Mouse (Mus musculus): ENCODE measurements at regions not wholly inside any gene's neighbourhood (a gene's known extent, or its start where the extent isn't known, plus 50 kb on each side); places are given as distances from the start of the nearest gene placed in this dataset.

GRCm38 (mm10) chr16:3231566-3231965, 359.3 kb upstream of the Olfr161 start:
- H3K9me3 ChIP-seq (replicated peaks), result peaks cover 52% of the 10 kb centered on the region
- no peaks in the 10 kb centered on the region for H3K36me3 ChIP-seq
- 48% methylated on average over 3 of the region's 3 CpGs for WGBS (ENCODE audit: insufficient replicate concordance)
- no peaks in the 10 kb centered on the region for H3K27me3 ChIP-seq (replicated peaks)
- H3K4me3 ChIP-seq, result no peak overlapping the region
- no peak overlapping the region for H3K9ac ChIP-seq
- no peak overlapping the region for H3K4me2 ChIP-seq
- ATAC-seq, result peak; percentile 54
- no peak overlapping the region for H3K27ac ChIP-seq
- H3K4me1 ChIP-seq, result no peaks in the 10 kb centered on the region

GRCm38 (mm10) chr16:3232610-3233009, 358.2 kb upstream of the Olfr161 start:
- Histone ChIP-seq H3K9ac (no peak overlapping the region), H3K4me3 (no peak overlapping the region), H3K4me2 (no peak overlapping the region), H3K4me1 (no peaks in the 10 kb centered on the region), H3K27ac (no peak overlapping the region), H3K27me3 (replicated peaks) (no peaks in the 10 kb centered on the region), H3K36me3 (no peaks in the 10 kb centered on the region), H3K9me3 (replicated peaks) (peaks cover 57% of the 10 kb centered on the region)
- ATAC-seq, result peak; percentile 28; the same call in 1 of the 2 replicates
- 31% methylated on average over 2 of the region's 2 CpGs for WGBS (ENCODE audit: insufficient replicate concordance)

GRCm38 (mm10) chr16:3234063-3234462, 356.8 kb upstream of the Olfr161 start:
- H3K9ac ChIP-seq, result no peak overlapping the region
- ATAC-seq, result peak; percentile 39
- no peaks in the 10 kb centered on the region for H3K4me1 ChIP-seq
- H3K4me2 ChIP-seq, result no peak overlapping the region
- WGBS (ENCODE audit: insufficient replicate concordance), result 47% methylated on average over 2 of the region's 2 CpGs
- H3K4me3 ChIP-seq, result no peak overlapping the region
- no peaks in the 10 kb centered on the region for H3K36me3 ChIP-seq
- H3K27ac ChIP-seq, result no peak overlapping the region
- H3K27me3 ChIP-seq (replicated peaks), result no peaks in the 10 kb centered on the region
- peaks cover 68% of the 10 kb centered on the region for H3K9me3 ChIP-seq (replicated peaks)

GRCm38 (mm10) chr16:3240982-3241719, 349.7 kb upstream of the Olfr161 start:
- H3K27me3 ChIP-seq (replicated peaks), result no peaks in the 10 kb centered on the region
- H3K4me3 ChIP-seq, result no peak overlapping the region
- H3K4me1 ChIP-seq, result no peaks in the 10 kb centered on the region
- 52% methylated on average over 5 of the region's 5 CpGs for WGBS (ENCODE audit: insufficient replicate concordance)
- H3K27ac ChIP-seq, result no peak overlapping the region
- H3K36me3 ChIP-seq, result no peaks in the 10 kb centered on the region
- H3K9me3 ChIP-seq (replicated peaks), result peaks cover 50% of the 10 kb centered on the region
- H3K4me2 ChIP-seq, result no peak overlapping the region
- H3K9ac ChIP-seq, result no peak overlapping the region
- ATAC-seq, result peak; percentile 13; the same call in 1 of the 2 replicates

- Histone ChIP-seq H3K4me3 (no peak overlapping the region), H3K9me3 (replicated peaks) (peaks cover 46% of the 10 kb centered on the region), H3K27ac (no peak overlapping the region), H3K4me2 (no peak overlapping the region), H3K4me1 (no peaks in the 10 kb centered on the region), H3K9ac (no peak overlapping the region), H3K36me3 (no peaks in the 10 kb centered on the region), H3K27me3 (replicated peaks) (no peaks in the 10 kb centered on the region)
- 47% methylated on average over 1 of the region's 1 CpGs for WGBS (ENCODE audit: insufficient replicate concordance)
- ATAC-seq, result no peak
These were observed 348.9 kb upstream of the Olfr161 start for GRCm38 (mm10) chr16:3241939-3242338.

- H3K9me3 ChIP-seq (replicated peaks), result peaks cover 18% of the 10 kb centered on the region
- H3K27ac ChIP-seq, result no peak overlapping the region
- no peak overlapping the region for H3K4me3 ChIP-seq
- 0 out of 2 replicates have a peak, but pooled peaks have one; percentile 22 for ATAC-seq
- no peak overlapping the region for H3K4me2 ChIP-seq
- no peaks in the 10 kb centered on the region for H3K27me3 ChIP-seq (replicated peaks)
- no peak overlapping the region for H3K9ac ChIP-seq
- no peaks in the 10 kb centered on the region for H3K4me1 ChIP-seq
- H3K36me3 ChIP-seq, result no peaks in the 10 kb centered on the region
These were observed 344.4 kb upstream of the Olfr161 start for GRCm38 (mm10) chr16:3246422-3246821.

- WGBS (ENCODE audit: insufficient replicate concordance), result 33% methylated on average over 2 of the region's 2 CpGs
- no peak overlapping the region for H3K4me2 ChIP-seq
- ATAC-seq, result no peak
These were observed 343.7 kb upstream of the Olfr161 start for GRCm38 (mm10) chr16:3247006-3247754.

GRCm38 (mm10) chr16:3247755-3248110, 343.1 kb upstream of the Olfr161 start:
- H3K9ac ChIP-seq, result no peak overlapping the region
- H3K27me3 ChIP-seq (replicated peaks), result no peaks in the 10 kb centered on the region
- 37% methylated on average over 2 of the region's 2 CpGs for WGBS (ENCODE audit: insufficient replicate concordance)
- no peak overlapping the region for H3K4me3 ChIP-seq
- H3K36me3 ChIP-seq, result no peaks in the 10 kb centered on the region
- ATAC-seq, result no peak
- no peak overlapping the region for H3K27ac ChIP-seq
- no peak overlapping the region for H3K4me2 ChIP-seq
- H3K4me1 ChIP-seq, result no peaks in the 10 kb centered on the region
- H3K9me3 ChIP-seq (replicated peaks), result peaks cover 18% of the 10 kb centered on the region

More at GRCm38 (mm10) chr16:3247006-3247754, 343.7 kb upstream of the Olfr161 start:
- H3K27me3 ChIP-seq (replicated peaks), result no peaks in the 10 kb centered on the region
- H3K36me3 ChIP-seq, result no peaks in the 10 kb centered on the region
- no peaks in the 10 kb centered on the region for H3K4me1 ChIP-seq
- H3K4me3 ChIP-seq, result no peak overlapping the region
- no peak overlapping the region for H3K9ac ChIP-seq
- peaks cover 18% of the 10 kb centered on the region for H3K9me3 ChIP-seq (replicated peaks)
- H3K27ac ChIP-seq, result no peak overlapping the region

GRCm38 (mm10) chr16:3253885-3254284, 337.0 kb upstream of the Olfr161 start:
- no peak overlapping the region for H3K4me3 ChIP-seq
- no peaks in the 10 kb centered on the region for H3K4me1 ChIP-seq
- H3K36me3 ChIP-seq, result no peaks in the 10 kb centered on the region
- H3K4me2 ChIP-seq, result no peak overlapping the region
- ATAC-seq, result no peak
- H3K27me3 ChIP-seq (replicated peaks), result no peaks in the 10 kb centered on the region
- peaks cover 20% of the 10 kb centered on the region for H3K9me3 ChIP-seq (replicated peaks)
- 19% methylated on average over 1 of the region's 1 CpGs for WGBS (ENCODE audit: insufficient replicate concordance)
- H3K9ac ChIP-seq, result no peak overlapping the region
- H3K27ac ChIP-seq, result no peak overlapping the region

- H3K9ac ChIP-seq, result no peak overlapping the region
- ATAC-seq, result no peak
- no peak overlapping the region for H3K4me2 ChIP-seq
- H3K9me3 ChIP-seq (replicated peaks), result peaks cover 28% of the 10 kb centered on the region
- H3K27ac ChIP-seq, result no peak overlapping the region
- no peak overlapping the region for H3K4me3 ChIP-seq
- no peaks in the 10 kb centered on the region for H3K36me3 ChIP-seq
- no peaks in the 10 kb centered on the region for H3K27me3 ChIP-seq (replicated peaks)
- no peaks in the 10 kb centered on the region for H3K4me1 ChIP-seq
These were observed 334.8 kb upstream of the Olfr161 start for GRCm38 (mm10) chr16:3256051-3256450.

GRCm38 (mm10) chr16:3265351-3265750, 325.5 kb upstream of the Olfr161 start:
- H3K4me2 ChIP-seq, result no peak overlapping the region
- ATAC-seq, result no peak
- H3K4me1 ChIP-seq, result no peaks in the 10 kb centered on the region
- no peak overlapping the region for H3K27ac ChIP-seq
- 70% methylated on average over 1 of the region's 1 CpGs for WGBS (ENCODE audit: insufficient replicate concordance)
- H3K36me3 ChIP-seq, result no peaks in the 10 kb centered on the region
- H3K4me3 ChIP-seq, result no peak overlapping the region
- H3K9ac ChIP-seq, result no peak overlapping the region
- peaks cover 38% of the 10 kb centered on the region for H3K9me3 ChIP-seq (replicated peaks)
- no peaks in the 10 kb centered on the region for H3K27me3 ChIP-seq (replicated peaks)

GRCm38 (mm10) chr16:3271819-3272490, 318.9 kb upstream of the Olfr161 start:
- H3K36me3 ChIP-seq, result no peaks in the 10 kb centered on the region
- WGBS (ENCODE audit: insufficient replicate concordance), result 40% methylated on average over 2 of the region's 2 CpGs
- H3K9ac ChIP-seq, result no peak overlapping the region
- peak; percentile 33 for ATAC-seq
- H3K9me3 ChIP-seq (replicated peaks), result peaks cover 46% of the 10 kb centered on the region
- no peaks in the 10 kb centered on the region for H3K4me1 ChIP-seq
- H3K4me3 ChIP-seq, result no peak overlapping the region
- H3K27ac ChIP-seq, result no peak overlapping the region
- H3K27me3 ChIP-seq (replicated peaks), result no peaks in the 10 kb centered on the region
- H3K4me2 ChIP-seq, result no peak overlapping the region
